Mouse (Mus musculus) urinary bladder, adult 2 months (tissue): ENCODE measurements around the gene Tmco4. TPM values are rescaled to one million over a fixed set of nuclear protein-coding genes. Genes with fewer than 3 reads are reported as not detected.

ENCODE experiments used
- DNase-seq: peaks from one replicate; pipeline ENCODE4 v3.0.0; 2022; ENCODE audit warnings: low spot score
- polyA plus RNA-seq: library from polyadenylated mRNA; depleted of rRNA; stranded (reverse); fragments of >200 nt; gene quantifications from 2 replicates; pipeline ENCODE4 v1.2.3, GENCODE M21; 2012; rRNA removed

The Tmco4 gene
- polyA plus RNA-seq = 28.8 and 31.0 TPM in 2 replicates

GRCm38 (mm10) chr4:138972827-138973718 is at the start of gene Tmco4:
Tmco4 (plus strand) TSS chr4:138972888.
- DNase-seq = peak; percentile 68

GRCm38 (mm10) chr4:138925561-138925960 is 47.1 kb upstream of the Tmco4 start:
- no peak for DNase-seq

GRCm38 (mm10) chr4:138933862-138934261 is 38.8 kb upstream of the Tmco4 start:
- no peak for DNase-seq

GRCm38 (mm10) chr4:138934456-138935145 is 38.1 kb upstream of the Tmco4 start:
- no peak for DNase-seq

GRCm38 (mm10) chr4:138938495-138939269 is 34.0 kb upstream of the Tmco4 start:
- DNase-seq = no peak

- no peak for DNase-seq
Observed at GRCm38 (mm10) chr4:138939481-138939880, 33.2 kb upstream of the Tmco4 start.

GRCm38 (mm10) chr4:138941401-138941800 is 31.3 kb upstream of the Tmco4 start:
- DNase-seq = no peak

- no peak for DNase-seq
Observed at GRCm38 (mm10) chr4:138941966-138942365, 30.7 kb upstream of the Tmco4 start.

- no peak for DNase-seq
Observed at GRCm38 (mm10) chr4:138943730-138944129, 29.0 kb upstream of the Tmco4 start.

GRCm38 (mm10) chr4:138948257-138948656 is 24.4 kb upstream of the Tmco4 start:
- no peak for DNase-seq

- no peak for DNase-seq
Observed at GRCm38 (mm10) chr4:138958612-138959011, 14.1 kb upstream of the Tmco4 start.

GRCm38 (mm10) chr4:138959120-138959519 is 13.6 kb upstream of the Tmco4 start:
- no peak for DNase-seq

GRCm38 (mm10) chr4:138959926-138960325 is 12.8 kb upstream of the Tmco4 start:
- DNase-seq = no peak

GRCm38 (mm10) chr4:138962719-138963118 is 10.0 kb upstream of the Tmco4 start:
- DNase-seq = no peak

- no peak for DNase-seq
Observed at GRCm38 (mm10) chr4:138965871-138966270, 6.8 kb upstream of the Tmco4 start.

- peak; percentile 37 for DNase-seq
Observed at GRCm38 (mm10) chr4:138966866-138967265, 5.8 kb upstream of the Tmco4 start, which contains the start of gene Rnf186. Rnf186 (plus strand) TSS chr4:138967112.

GRCm38 (mm10) chr4:138967485-138967884 is 5.2 kb upstream of the Tmco4 start:
- no peak for DNase-seq

- no peak for DNase-seq
Observed at GRCm38 (mm10) chr4:138968772-138969556, 3.7 kb upstream of the Tmco4 start.

GRCm38 (mm10) chr4:138969736-138970135 is 3.0 kb upstream of the Tmco4 start:
- no peak for DNase-seq

GRCm38 (mm10) chr4:138971371-138971770 is 1.3 kb upstream of the Tmco4 start:
- DNase-seq = no peak

- DNase-seq = peak; percentile 48
Observed at GRCm38 (mm10) chr4:138972139-138972826, 405 bp upstream of the Tmco4 start.
